Mouse (Mus musculus) liver, postnatal 0 days (tissue): ENCODE data around the gene Cdca3.
"Not testable (repeated sequence)": the region's sequence is repeated elsewhere in the genome, so short reads cannot be mapped to it uniquely, and the experiment has no call there.

Experiments used
- CTCF ChIP-seq: sonication (generic); IDR thresholded peaks from 2 replicates; pipeline ENCODE4 v1.5.1; 2016; ENCODE audit warnings: antibody characterized with exemption, low read depth
- EP300 ChIP-seq: IDR thresholded peaks from 2 replicates; pipeline ENCODE4 v1.6.1; 2016; ENCODE audit warnings: antibody characterized with exemption, low read depth, mild to moderate bottlenecking

- not testable (repeated sequence) for TF ChIP-seq EP300, CTCF
Observed at GRCm38 (mm10) chr6:124831199-124831598, 1.9 kb downstream of the Cdca3 start.
